Mouse (Mus musculus) midbrain, embryonic 14.5 days (tissue): ENCODE measurements at regions not wholly inside any gene's neighbourhood (a gene's known extent, or its start where the extent isn't known, plus 50 kb on each side); places are given as distances from the start of the nearest gene placed in this dataset.

ENCODE experiments used
- ATAC-seq: fragments of 200-750 bp; cut with Nextera tagmentation; 2 replicates; pipeline ENCODE4 v1.8.0; 2017; ENCODE audit warnings: moderate number of reproducible peaks, moderate library complexity; ENCODE audit not compliant: low FRiP score, low TSS enrichment
- DNase-seq: peaks from one replicate; pipeline ENCODE4 v3.0.0-alpha.2; 2015
- H3K27ac ChIP-seq: fragments of 300-500 bp; sonication (generic); replicated peaks from 2 replicates; pipeline ENCODE4 v1.5.1; 2014; ENCODE audit warnings: mild to moderate bottlenecking, low read depth, low read length, moderate library complexity
- H3K27me3 ChIP-seq: fragments of 300-500 bp; sonication (generic); 2 replicates; pipeline ENCODE4 v1.6.1; 2014; ENCODE audit warnings: low read length, control low read depth, mixed read lengths; ENCODE audit not compliant: control insufficient read depth, insufficient read depth
- H3K36me3 ChIP-seq: fragments of 300-500 bp; sonication (generic); 2 replicates; pipeline ENCODE4 v1.6.1; 2014; ENCODE audit warnings: low read length, control low read depth; ENCODE audit not compliant: control insufficient read depth, insufficient read depth
- H3K4me1 ChIP-seq: fragments of 300-500 bp; sonication (generic); 2 replicates; pipeline ENCODE4 v1.6.1; 2014; ENCODE audit warnings: mild to moderate bottlenecking, antibody characterized with exemption, low read length, control low read depth; ENCODE audit not compliant: control insufficient read depth, insufficient read depth
- H3K4me2 ChIP-seq: fragments of 300-500 bp; sonication (generic); 2 replicates; pipeline ENCODE4 v1.6.1; 2014; ENCODE audit warnings: mild to moderate bottlenecking, low read length, moderate library complexity
- H3K4me3 ChIP-seq: fragments of 300-500 bp; sonication (generic); replicated peaks from 2 replicates; pipeline ENCODE4 v1.5.1; 2014; ENCODE audit warnings: low read depth, low read length
- H3K9ac ChIP-seq: fragments of 300-500 bp; sonication (generic); replicated peaks from 2 replicates; pipeline ENCODE4 v1.6.1; 2014; ENCODE audit warnings: mild to moderate bottlenecking, low read length, moderate library complexity
- H3K9me3 ChIP-seq: fragments of 300-500 bp; sonication (generic); 2 replicates; pipeline ENCODE4 v1.6.1; 2016; ENCODE audit warnings: low read length, control low read depth, mixed read lengths; ENCODE audit not compliant: control insufficient read depth
- WGBS: fragments of 180-500 bp; shearing (Covaris S2); extraction: QIAGEN DNeasy Blood & Tissue Kit; methylation state at CpG from one replicate; pipeline ENCODE4 v1.1.7; 2014; 5-methylcytosine and 5-hydroxymethylcytosine counted together

DNA sequence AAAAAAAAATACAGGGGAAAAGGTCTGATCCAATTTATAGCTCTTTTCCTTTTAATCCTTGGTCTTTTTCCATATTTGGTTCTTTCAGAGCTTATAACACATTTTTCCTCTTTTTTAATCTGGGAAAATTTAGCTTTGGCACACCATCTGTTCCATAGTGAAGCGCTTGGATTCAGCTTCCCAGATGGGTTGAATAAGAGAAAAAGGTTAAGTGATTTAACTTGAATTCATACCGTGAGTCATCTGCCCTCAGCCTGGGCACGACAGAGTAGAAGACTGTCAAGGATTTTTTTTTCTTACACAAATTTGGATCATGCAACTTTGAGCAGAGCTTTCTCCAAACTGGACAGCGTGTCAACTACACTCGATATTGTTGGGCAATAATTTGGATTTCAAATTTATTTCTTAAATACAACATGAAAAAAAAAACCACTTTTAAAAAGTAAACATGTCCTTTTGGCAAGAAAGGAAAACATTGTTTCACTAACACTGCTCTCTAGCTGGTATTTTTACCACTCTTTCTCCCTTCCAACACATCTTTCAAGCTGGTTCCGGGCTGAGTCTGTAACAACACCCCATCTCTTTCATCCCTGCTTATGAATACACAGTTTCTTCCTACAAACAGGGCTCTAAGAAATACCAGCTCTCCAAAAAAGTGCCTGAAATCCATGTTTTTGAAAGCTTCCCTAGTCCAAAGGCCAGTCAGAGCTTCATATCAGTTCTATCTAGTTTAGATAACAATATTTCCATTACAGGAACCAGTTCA lies 177.8 kb downstream of the Spry2 start:
- H3K9me3 ChIP-seq, result no peaks in the 10 kb centered on the region
- no peaks in the 10 kb centered on the region for H3K36me3 ChIP-seq
- H3K27me3 ChIP-seq, result no peaks in the 10 kb centered on the region
- H3K4me2 ChIP-seq, result no peak overlapping the region
- H3K4me1 ChIP-seq, result no peaks in the 10 kb centered on the region
- H3K27ac ChIP-seq, result no peak overlapping the region
- ATAC-seq (no peak), DNase-seq (no peak)
- H3K4me3 ChIP-seq, result no peak overlapping the region
- WGBS, result 83% methylated on average over 6 of the region's 6 CpGs
- H3K9ac ChIP-seq, result no peak overlapping the region

DNA sequence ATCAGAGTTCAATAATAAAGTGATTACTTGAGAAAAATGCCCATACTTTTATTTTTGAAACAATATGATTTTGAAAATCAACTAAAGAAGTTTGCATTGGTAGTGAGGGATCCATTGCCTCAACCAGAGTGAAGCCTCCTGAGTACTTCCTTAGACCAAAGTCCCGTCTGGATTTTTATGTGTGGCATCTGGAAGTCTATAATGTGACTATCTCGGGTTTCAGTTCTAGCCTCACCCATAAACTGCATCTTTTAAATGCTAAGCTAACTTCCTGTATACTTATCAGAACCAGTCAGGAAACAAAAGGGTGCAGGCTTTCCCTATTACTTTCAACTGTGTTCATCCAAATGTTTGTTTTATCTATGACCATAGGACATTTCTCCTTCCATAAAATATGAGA lies 178.8 kb downstream of the Spry2 start:
- Histone ChIP-seq H3K4me1 (no peaks in the 10 kb centered on the region), H3K4me3 (no peak overlapping the region), H3K36me3 (no peaks in the 10 kb centered on the region), H3K27ac (no peak overlapping the region), H3K9me3 (no peaks in the 10 kb centered on the region), H3K9ac (no peak overlapping the region), H3K4me2 (no peak overlapping the region), H3K27me3 (no peaks in the 10 kb centered on the region)
- ATAC-seq (no peak), DNase-seq (no peak)
- 86% methylated on average over 2 of the region's 2 CpGs for WGBS

DNA sequence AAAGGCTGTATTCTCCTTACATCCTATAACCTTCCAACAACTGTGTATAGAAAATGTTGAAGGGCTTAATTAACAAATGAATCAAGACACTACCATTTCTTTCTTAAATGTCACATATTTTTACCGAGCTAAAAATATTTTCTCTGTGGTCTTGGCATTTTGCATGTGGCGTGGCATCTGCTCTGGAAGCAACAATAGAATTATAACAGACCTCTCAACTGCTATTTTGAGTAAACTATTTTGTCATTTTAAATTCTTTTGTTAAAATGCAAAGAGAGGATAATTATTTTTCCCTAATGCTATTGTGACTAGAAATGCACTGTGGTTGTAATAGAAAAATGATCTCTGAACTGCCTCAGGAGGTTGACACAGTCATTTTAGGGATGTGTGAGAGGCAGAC lies 187.9 kb downstream of the Spry2 start:
- Histone ChIP-seq H3K4me2 (no peak overlapping the region), H3K9me3 (no peaks in the 10 kb centered on the region), H3K4me3 (no peak overlapping the region), H3K27me3 (no peaks in the 10 kb centered on the region), H3K27ac (no peak overlapping the region), H3K4me1 (no peaks in the 10 kb centered on the region), H3K9ac (no peak overlapping the region), H3K36me3 (no peaks in the 10 kb centered on the region)
- DNase-seq (no peak), ATAC-seq (no peak)
- WGBS, result 73% methylated on average over 2 of the region's 2 CpGs

DNA sequence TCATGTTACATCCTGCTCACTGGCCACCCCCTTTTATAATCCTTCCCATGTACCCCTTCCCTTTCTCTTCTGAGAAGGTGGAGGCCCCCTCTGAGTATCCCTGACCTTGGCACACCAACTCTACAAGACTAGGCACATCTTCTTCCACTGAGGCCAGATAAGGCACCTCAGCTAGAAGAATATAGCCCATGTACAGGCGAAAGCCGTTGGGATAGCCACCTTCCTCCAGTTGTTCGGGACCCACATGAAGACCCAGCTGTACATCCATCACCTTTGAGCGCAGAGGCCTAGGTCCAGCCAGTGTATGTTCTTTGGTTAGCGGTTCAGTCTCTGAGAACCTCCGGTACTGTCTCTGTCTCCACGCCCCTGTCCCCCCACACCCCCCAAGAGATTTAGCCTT lies 189.9 kb downstream of the Spry2 start:
- 96% methylated on average over 7 of the region's 7 CpGs for WGBS
- H3K36me3 ChIP-seq, result no peaks in the 10 kb centered on the region

DNA sequence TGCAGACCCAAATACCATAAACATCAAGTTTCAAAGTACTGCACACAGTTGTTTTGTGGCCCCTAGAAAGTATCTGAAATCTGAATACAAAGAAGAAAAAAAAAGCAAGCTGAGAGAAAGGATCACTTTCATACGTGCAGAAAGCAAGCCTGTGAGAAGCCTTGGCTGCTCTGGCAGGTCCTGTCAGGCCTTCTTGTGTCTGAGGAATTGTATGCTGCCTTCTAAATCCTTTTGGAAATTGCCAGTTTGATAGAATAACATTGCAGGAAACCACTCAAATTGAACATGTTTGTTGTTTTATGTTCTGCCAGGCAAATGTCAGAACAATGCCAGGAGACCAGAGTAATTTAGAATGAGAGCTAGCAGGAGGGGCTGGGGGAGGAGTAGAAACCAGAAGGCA lies 198.0 kb downstream of the Spry2 start:
- Histone ChIP-seq H3K4me2 (no peak overlapping the region), H3K4me3 (no peak overlapping the region), H3K27me3 (no peaks in the 10 kb centered on the region), H3K4me1 (no peaks in the 10 kb centered on the region), H3K27ac (no peak overlapping the region), H3K36me3 (no peaks in the 10 kb centered on the region), H3K9me3 (no peaks in the 10 kb centered on the region), H3K9ac (no peak overlapping the region)
- DNase-seq, result no peak
- 27% methylated on average over 1 of the region's 1 CpGs for WGBS
- no peak for ATAC-seq

More for the DNA sequence above, 189.9 kb downstream of the Spry2 start:
- H3K27me3 ChIP-seq, result no peaks in the 10 kb centered on the region
- H3K4me3 ChIP-seq, result no peak overlapping the region
- no peak overlapping the region for H3K27ac ChIP-seq
- no peak for DNase-seq
- H3K9me3 ChIP-seq, result no peaks in the 10 kb centered on the region
- no peak for ATAC-seq
- H3K4me2 ChIP-seq, result no peak overlapping the region
- no peaks in the 10 kb centered on the region for H3K4me1 ChIP-seq
- H3K9ac ChIP-seq, result no peak overlapping the region

DNA sequence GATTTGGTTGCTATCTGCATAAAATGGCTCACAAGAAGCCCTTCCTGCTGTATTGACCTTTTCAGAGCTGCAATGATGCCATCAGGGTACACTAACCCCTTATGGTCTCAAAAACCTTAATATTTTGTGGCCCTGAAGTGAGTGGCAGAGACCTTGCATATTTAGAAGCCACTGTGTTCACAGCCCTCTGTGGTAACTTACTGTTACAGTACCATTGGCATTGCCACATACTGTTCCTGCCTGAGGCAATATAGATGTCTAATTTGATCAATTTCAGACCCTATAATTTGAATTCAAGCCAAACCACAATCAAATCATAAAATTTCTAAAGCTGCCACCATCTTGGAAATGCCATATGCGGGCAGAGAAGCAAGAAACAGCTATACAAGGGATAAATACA lies 198.5 kb downstream of the Spry2 start:
- H3K9ac ChIP-seq, result no peak overlapping the region
- no peaks in the 10 kb centered on the region for H3K27me3 ChIP-seq
- DNase-seq (no peak), ATAC-seq (no peak)
- no peaks in the 10 kb centered on the region for H3K9me3 ChIP-seq
- 94% methylated on average over 1 of the region's 1 CpGs for WGBS
- H3K36me3 ChIP-seq, result no peaks in the 10 kb centered on the region
- H3K4me2 ChIP-seq, result no peak overlapping the region
- H3K4me3 ChIP-seq, result no peak overlapping the region
- H3K4me1 ChIP-seq, result no peaks in the 10 kb centered on the region
- no peak overlapping the region for H3K27ac ChIP-seq

DNA sequence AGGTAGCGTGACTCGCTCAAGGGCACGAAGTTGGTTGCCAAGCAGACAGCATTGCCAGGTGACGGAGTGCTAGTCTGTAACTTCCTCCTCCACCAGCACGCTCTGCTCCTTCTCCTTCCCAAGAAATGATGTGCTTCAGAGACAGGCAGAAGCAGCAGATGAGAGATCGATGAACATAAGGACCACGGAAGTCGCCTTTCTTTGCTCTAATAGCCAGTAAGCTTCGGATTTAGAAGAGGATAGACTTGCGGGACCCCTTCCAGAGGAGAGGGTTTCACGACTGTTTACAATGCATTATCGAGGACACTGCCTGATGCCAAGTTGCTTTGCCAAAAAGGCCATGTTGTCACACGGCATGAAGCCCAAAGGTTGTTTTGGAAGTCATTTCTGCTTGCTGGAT lies 199.2 kb downstream of the Spry2 start:
- WGBS, result 91% methylated on average over 13 of the region's 13 CpGs
- H3K27ac ChIP-seq, result no peak overlapping the region
- no peaks in the 10 kb centered on the region for H3K4me1 ChIP-seq
- no peaks in the 10 kb centered on the region for H3K36me3 ChIP-seq
- no peak overlapping the region for H3K4me2 ChIP-seq
- no peaks in the 10 kb centered on the region for H3K27me3 ChIP-seq
- no peak overlapping the region for H3K9ac ChIP-seq
- no peaks in the 10 kb centered on the region for H3K9me3 ChIP-seq
- DNase-seq (no peak), ATAC-seq (no peak)
- no peak overlapping the region for H3K4me3 ChIP-seq

DNA sequence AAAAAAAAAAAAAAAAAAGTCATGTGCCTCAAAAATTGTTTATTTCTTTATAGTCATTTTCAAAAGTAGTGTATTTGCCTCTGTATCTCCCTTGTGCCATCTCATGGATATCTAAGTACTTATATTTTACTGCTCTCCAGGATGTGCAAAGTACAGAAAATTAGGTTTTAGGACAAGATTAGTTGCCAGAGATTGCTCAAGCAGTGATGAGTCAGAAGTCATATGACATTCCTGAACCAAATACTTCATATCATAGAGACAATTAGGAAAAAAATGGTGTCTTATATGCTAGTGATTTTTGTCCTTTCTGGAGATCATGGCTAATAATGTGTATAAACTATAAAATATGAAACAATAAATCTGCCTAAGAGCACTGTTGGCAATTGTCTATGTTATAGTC lies 201.7 kb downstream of the Spry2 start:
- Histone ChIP-seq H3K27ac (no peak overlapping the region), H3K4me1 (no peaks in the 10 kb centered on the region), H3K9ac (no peak overlapping the region), H3K4me3 (no peak overlapping the region), H3K9me3 (no peaks in the 10 kb centered on the region), H3K36me3 (no peaks in the 10 kb centered on the region), H3K4me2 (no peak overlapping the region), H3K27me3 (no peaks in the 10 kb centered on the region)
- ATAC-seq, result no peak
- no peak for DNase-seq

DNA sequence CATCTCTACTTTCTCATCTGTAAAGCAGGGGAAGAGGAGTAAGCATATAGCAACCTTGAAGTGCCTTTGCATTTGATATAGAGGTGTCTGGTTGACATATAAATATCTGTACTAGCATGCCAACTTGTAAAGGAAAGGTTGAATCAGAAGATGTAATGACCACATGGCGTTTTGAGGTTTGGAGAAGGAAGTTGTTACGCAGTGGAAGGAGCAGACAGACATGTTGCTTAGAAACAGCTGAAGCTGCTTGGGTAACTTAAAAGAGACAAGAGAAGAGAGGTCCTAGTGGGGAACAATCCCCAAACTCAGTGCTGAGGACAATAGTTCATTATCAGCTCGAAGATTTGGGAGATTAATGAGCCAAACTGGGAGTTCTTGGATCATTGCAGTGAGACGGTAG lies 202.9 kb downstream of the Spry2 start:
- H3K27ac ChIP-seq, result no peak overlapping the region
- H3K9me3 ChIP-seq, result no peaks in the 10 kb centered on the region
- DNase-seq (no peak), ATAC-seq (no peak)
- no peaks in the 10 kb centered on the region for H3K27me3 ChIP-seq
- no peaks in the 10 kb centered on the region for H3K36me3 ChIP-seq
- no peaks in the 10 kb centered on the region for H3K4me1 ChIP-seq
- no peak overlapping the region for H3K4me3 ChIP-seq
- WGBS, result 85% methylated on average over 4 of the region's 4 CpGs
- H3K4me2 ChIP-seq, result no peak overlapping the region
- H3K9ac ChIP-seq, result no peak overlapping the region
